Mouse (Mus musculus) right cerebral cortex, postnatal 14 days (tissue): ENCODE data around the gene Olfr853.

Source experiments
- DNase-seq: peaks from one replicate; pipeline ENCODE4 v3.0.0; 2022

The Olfr853 gene

GRCm38 (mm10) chr9:19540976-19541375 lies at the start of gene Olfr853:
Gene Olfr853 (minus strand): TSS chr9:19541076.
- no peak for DNase-seq

DNA sequence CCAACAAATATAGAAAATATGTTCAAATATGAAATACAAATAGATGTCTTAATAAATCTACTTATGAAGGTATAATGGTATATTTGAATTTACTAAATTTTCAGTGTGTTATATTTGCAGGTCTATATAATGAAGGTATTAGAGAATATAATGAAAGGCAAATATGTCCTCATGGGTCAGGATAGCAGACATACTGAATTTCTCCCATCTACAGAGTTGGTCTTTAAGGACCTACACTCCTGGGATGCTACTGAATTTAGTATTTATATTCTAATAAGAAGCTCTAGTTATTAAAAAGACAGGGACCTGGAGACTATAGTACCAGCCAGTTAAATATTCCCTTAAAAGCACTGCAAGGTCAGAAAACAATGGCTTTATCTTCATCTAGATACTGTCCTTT lies 41.4 kb upstream of the Olfr853 start, which contains the start of gene Olfr855:
Gene Olfr855 (plus strand): TSS at position 301 of the 400 bp plus-strand sequence.
- no peak for DNase-seq

- no peak for DNase-seq
These were observed 26.4 kb upstream of the Olfr853 start, which contains the start of gene Olfr854 for GRCm38 (mm10) chr9:19567282-19567681. Gene Olfr854 (minus strand): TSS chr9:19567382.

DNA sequence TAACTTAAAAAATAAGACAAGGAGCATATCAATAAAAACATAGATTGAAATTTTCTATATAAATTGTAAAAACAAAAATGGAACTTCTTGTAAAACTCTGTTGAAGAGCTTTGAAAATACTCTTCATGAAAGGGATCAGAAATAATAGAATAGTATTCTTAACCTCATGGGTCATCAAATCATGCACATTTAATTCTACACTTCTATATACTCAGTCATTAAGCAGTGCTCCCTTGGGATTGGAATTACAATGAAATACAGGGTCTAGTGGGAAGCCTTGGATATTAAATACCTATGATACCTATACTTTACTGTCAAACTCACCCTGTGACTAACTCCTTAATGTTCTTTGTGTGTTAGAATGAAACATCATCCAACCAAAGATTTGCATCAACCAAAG lies 47.9 kb downstream of the Olfr853 start, which contains the start of gene Olfr851:
Gene Olfr851 (plus strand): TSS at position 301 of the 400 bp plus-strand sequence.
- DNase-seq = no peak
